Mouse (Mus musculus): ENCODE data around the gene Phpt1.

DNA sequence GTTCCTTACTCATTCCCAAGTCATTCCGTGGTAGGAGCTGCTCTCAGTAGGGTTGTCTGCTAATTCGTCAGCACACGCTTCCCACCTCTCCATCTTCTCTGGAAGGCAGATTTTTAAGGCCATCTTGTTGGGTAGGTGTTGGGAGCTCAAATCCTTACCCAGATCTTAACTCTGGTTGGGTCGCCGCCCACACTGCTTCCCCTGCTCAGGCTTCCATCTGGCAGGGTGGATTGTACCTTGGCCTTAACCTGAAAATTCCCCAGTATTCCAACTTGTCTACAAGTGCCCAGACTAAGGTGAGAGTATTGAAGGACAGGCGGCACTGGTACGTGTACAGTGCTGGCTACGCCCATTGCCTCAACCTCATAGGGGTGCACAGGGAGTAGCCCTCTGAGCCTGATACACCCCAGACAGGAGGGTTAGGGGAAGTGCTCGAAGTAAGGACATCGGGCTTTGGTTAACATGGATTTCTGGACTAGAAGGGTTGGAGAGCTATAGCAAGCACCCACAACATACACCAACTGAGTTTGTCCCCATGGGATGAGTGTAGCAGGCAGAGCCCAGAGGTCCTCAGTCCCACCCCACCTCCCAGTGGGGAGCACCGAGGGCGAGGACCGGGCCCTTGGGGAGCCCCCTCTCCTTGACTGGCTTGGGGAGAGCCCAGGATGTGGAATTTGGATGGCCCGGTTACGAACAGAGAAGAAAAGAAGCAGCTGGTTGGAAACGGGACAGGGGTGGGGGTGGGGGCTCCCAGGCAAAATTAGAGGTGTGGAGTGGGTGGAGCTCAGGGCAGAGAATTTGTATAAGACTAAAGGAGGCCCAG, 1.2 kb upstream of the Phpt1 start:
- TF ChIP-seq FLI1 (IDR thresholded peaks at IDR 0.05; ENCODE audit: low read length) (no peak), GATA1 (IDR thresholded peaks at IDR 0.05; ENCODE audit: borderline replicate concordance, low read length) (no peak)
